Mouse (Mus musculus): Measurements from ENCODE around the gene 1500009C09Rik. TPM values are rescaled to one million over a fixed set of nuclear protein-coding genes. Genes with fewer than 3 reads are reported as not detected.
A peak's percentile ranks its signal among the peaks of the same experiment; 100 is the strongest.

Gene 1500009C09Rik
- polyA plus RNA-seq, 1 experiment from 2014 or later = 13.3 TPM

DNA sequence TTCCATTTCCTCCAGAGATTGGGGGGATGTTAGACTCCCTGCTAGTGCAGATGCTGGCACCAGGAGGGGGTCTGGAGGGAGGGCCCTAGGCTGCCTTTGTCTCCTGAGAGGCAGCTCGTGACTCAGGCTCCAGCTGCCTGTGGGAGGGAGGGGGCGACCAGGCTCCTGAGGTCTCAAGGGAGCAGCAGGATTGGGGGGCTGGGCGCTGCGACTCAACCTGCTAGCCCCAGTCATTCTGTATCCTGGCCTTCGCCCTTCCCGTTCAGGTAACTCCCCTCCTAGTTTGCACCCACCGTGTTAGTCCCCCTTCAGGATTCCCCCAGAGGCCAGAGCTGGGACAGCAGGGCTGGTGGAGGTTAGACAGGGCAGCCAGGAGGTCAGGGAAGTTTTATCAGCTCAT lies 35.2 kb upstream of the 1500009C09Rik start:
- H3K4me1 ChIP-seq (ENCODE audit: control insufficient read depth, insufficient read depth, low read length) = peaks cover 11% of the 10 kb centered on the region
- H3K36me3 ChIP-seq (ENCODE audit: control insufficient read depth, insufficient read depth, low read length) = no peaks in the 10 kb centered on the region
- no peak for ATAC-seq (ENCODE audit: low read depth)
- no peak overlapping the region for H3K4me2 ChIP-seq (ENCODE audit: low read depth, low read length)
- 18% methylated on average over 7 of the region's 7 CpGs for WGBS
- no peak overlapping the region for H3K27ac ChIP-seq (ENCODE audit: low read depth, low read length)
- H3K9me3 ChIP-seq (ENCODE audit: control insufficient read depth, low read length) = no peaks in the 10 kb centered on the region
- no peak overlapping the region for H3K4me3 ChIP-seq (ENCODE audit: low read depth, low read length)
- H3K9ac ChIP-seq (replicated peaks; ENCODE audit: low read depth, low read length) = no peak overlapping the region
- H3K27me3 ChIP-seq (ENCODE audit: control insufficient read depth, insufficient read depth, low read length) = peaks cover 26% of the 10 kb centered on the region

DNA sequence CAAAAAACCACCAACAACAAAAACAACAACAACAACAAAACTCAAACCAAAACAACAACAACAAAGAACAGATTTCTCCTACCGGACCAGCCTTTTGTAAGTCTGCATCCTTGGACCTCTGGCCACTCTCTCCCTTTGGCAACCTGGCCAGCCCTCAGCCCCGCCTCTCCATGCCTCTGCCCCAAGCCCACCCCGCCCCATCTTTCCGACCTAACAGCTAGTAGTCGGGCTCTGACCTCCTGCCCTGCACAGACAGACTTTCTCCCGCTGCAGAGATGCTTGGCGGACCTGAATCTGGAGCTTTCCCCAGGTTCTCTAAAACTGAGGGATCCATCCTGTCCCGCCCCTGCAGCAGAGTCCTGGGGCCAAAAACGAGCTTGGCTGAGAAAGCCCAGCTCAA lies 34.2 kb upstream of the 1500009C09Rik start:
- Histone ChIP-seq H3K4me3 (ENCODE audit: low read depth, low read length) (no peak overlapping the region), H3K4me1 (ENCODE audit: control insufficient read depth, insufficient read depth, low read length) (peaks cover 4% of the 10 kb centered on the region; the same call in 1 of the 2 replicates), H3K27me3 (ENCODE audit: control insufficient read depth, insufficient read depth, low read length) (peaks cover 16% of the 10 kb centered on the region), H3K4me2 (ENCODE audit: low read depth, low read length) (no peak overlapping the region), H3K27ac (ENCODE audit: low read depth, low read length) (no peak overlapping the region), H3K9me3 (ENCODE audit: control insufficient read depth, low read length) (no peaks in the 10 kb centered on the region), H3K9ac (replicated peaks; ENCODE audit: low read depth, low read length) (no peak overlapping the region), H3K36me3 (ENCODE audit: control insufficient read depth, insufficient read depth, low read length) (no peaks in the 10 kb centered on the region)
- 29% methylated on average over 9 of the region's 9 CpGs for WGBS
- ATAC-seq (ENCODE audit: low read depth) = no peak

DNA sequence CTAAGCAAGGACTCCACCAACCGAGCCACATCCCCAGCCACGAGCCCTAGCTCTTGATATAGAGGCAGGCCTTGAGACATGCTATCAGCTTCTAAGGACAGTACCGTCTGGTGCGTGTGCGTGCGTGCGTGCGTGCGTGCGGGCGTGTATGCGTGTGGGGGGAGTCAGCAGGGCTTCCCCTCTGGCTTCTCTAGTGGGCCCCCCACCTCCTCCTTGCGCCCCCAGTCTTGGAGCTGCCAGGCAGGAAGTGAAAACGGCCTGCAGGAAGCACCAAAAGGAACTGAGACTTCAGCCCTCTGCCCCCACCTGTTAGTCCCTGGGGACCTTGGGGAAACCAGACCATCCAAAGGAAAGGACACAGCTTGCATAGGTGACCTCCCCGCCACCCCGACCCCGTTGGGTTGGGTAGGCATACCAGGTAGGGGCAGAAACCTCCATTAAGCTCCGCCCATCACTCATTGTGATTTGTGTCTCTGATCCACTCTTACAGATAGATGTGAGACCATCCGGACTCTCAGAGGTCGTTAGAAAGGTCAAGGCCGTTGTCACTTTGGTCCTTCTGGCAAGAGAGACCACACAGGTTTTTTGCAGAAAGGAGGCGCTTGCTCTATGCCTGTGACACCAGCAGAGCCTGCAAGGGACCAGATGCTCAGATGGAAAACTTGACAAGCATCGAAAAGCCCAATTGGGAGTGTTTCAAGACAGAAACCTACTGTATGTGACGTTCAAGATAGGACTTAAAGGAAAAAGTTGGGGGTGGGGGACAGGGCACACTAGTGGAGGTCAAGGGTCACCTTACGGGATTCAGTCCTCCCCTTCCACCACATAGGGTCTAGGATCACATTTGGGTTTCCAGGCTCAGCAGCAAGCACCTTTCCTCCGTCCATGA lies 33.2 kb upstream of the 1500009C09Rik start:
- WGBS = 77% methylated on average over 26 of the region's 26 CpGs
- H3K27me3 ChIP-seq (ENCODE audit: control insufficient read depth, insufficient read depth, low read length) = peaks cover 7% of the 10 kb centered on the region
- no peak for ATAC-seq (ENCODE audit: low read depth)

DNA sequence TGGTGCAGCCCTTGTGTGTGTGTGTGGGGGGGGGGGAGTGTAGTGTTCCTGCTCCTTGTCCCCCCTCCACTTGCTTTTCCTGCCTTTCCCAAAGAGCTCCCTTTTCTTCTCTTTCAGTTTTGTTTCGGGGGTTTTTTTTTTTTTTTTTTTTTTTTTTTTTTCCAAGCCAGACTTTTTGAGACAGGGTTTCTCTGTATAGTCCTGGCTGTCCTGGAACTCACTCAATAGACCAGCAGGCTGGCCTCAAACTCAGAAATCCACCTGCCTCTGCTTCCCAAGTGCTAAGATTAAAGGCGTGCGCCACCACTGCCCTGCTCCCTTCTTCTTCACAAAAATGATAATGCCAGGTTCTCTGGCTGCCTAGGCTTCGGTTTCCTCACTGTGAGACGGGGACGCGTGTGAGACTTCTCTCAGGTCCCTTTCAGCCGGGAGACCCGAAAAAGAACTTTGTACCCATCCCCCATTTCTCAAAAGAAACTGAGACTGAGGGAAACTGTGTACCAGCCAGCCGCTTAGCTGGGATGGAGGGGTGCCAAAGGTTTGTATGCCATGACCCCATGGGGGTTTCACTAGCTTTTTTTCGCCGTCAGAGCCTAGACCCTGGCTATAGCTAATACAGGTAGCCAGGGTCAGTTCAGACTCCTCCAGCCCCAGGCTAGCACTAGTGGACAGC lies 32.1 kb upstream of the 1500009C09Rik start:
- Histone ChIP-seq H3K4me3 (ENCODE audit: low read depth, low read length) (no peak overlapping the region), H3K27ac (ENCODE audit: low read depth, low read length) (no peak overlapping the region), H3K36me3 (ENCODE audit: control insufficient read depth, insufficient read depth, low read length) (no peaks in the 10 kb centered on the region), H3K4me2 (ENCODE audit: low read depth, low read length) (no peak overlapping the region), H3K27me3 (ENCODE audit: control insufficient read depth, insufficient read depth, low read length) (0 out of 2 replicates have a peak, but pooled peaks cover 7% of the 10 kb centered on the region), H3K4me1 (ENCODE audit: control insufficient read depth, insufficient read depth, low read length) (peaks cover 9% of the 10 kb centered on the region; the same call in 1 of the 2 replicates), H3K9ac (replicated peaks; ENCODE audit: low read depth, low read length) (no peak overlapping the region), H3K9me3 (ENCODE audit: control insufficient read depth, low read length) (no peaks in the 10 kb centered on the region)
- no peak for ATAC-seq (ENCODE audit: low read depth)
- 73% methylated on average over 11 of the region's 12 CpGs for WGBS

More for the DNA sequence above, 33.2 kb upstream of the 1500009C09Rik start:
- H3K4me2 ChIP-seq (ENCODE audit: low read depth, low read length) = no peak overlapping the region
- no peaks in the 10 kb centered on the region for H3K9me3 ChIP-seq (ENCODE audit: control insufficient read depth, low read length)
- no peaks in the 10 kb centered on the region for H3K36me3 ChIP-seq (ENCODE audit: control insufficient read depth, insufficient read depth, low read length)
- H3K4me1 ChIP-seq (ENCODE audit: control insufficient read depth, insufficient read depth, low read length) = peaks cover 6% of the 10 kb centered on the region; the same call in 1 of the 2 replicates
- H3K9ac ChIP-seq (replicated peaks; ENCODE audit: low read depth, low read length) = no peak overlapping the region
- no peak overlapping the region for H3K27ac ChIP-seq (ENCODE audit: low read depth, low read length)
- H3K4me3 ChIP-seq (ENCODE audit: low read depth, low read length) = no peak overlapping the region

DNA sequence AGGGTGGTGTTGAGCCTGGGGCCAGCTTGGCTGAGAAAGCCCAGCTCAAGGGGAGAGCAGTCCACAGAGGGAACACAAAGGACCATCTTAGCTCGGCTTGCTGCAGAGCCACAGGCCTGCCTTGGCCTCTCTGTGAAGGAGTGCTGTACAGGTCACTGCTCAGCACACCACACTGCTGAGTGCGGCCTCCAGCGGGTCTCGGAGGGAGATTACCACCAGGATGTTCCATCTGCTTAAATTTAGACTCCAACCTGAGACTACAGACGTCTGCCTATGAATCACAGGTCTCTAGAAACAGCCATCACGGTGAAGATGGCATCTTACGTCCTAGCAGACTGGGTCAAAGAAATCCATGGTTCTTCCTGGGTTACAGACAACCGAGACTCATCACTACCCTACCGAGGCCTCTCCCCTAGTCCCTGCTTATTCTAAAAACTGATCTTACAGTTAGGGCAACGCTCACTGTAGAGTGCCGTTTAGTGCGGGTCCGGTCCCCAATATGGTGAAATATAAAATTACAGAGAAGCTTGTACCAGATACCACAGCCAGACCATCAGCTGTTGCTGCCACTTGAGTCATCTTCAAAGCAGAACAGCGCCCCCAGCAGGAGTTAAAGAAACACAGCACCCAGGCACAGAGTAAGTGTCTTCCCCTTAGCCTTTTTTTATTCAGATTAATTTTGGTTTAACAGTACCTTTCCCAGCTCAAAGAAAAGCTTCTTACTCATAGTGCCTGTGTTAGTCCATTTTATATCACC lies 30.9 kb upstream of the 1500009C09Rik start:
- no peaks in the 10 kb centered on the region for H3K36me3 ChIP-seq (ENCODE audit: control insufficient read depth, insufficient read depth, low read length)
- peaks cover 9% of the 10 kb centered on the region; the same call in 1 of the 2 replicates for H3K4me1 ChIP-seq (ENCODE audit: control insufficient read depth, insufficient read depth, low read length)
- no peak overlapping the region for H3K4me3 ChIP-seq (ENCODE audit: low read depth, low read length)
- WGBS = 74% methylated on average over 14 of the region's 14 CpGs
- no peak overlapping the region for H3K4me2 ChIP-seq (ENCODE audit: low read depth, low read length)
- ATAC-seq (ENCODE audit: low read depth) = no peak
- H3K27me3 ChIP-seq (ENCODE audit: control insufficient read depth, insufficient read depth, low read length) = 0 out of 2 replicates have a peak, but pooled peaks cover 3% of the 10 kb centered on the region
- H3K9ac ChIP-seq (replicated peaks; ENCODE audit: low read depth, low read length) = no peak overlapping the region
- no peak overlapping the region for H3K27ac ChIP-seq (ENCODE audit: low read depth, low read length)
- no peaks in the 10 kb centered on the region for H3K9me3 ChIP-seq (ENCODE audit: control insufficient read depth, low read length)

DNA sequence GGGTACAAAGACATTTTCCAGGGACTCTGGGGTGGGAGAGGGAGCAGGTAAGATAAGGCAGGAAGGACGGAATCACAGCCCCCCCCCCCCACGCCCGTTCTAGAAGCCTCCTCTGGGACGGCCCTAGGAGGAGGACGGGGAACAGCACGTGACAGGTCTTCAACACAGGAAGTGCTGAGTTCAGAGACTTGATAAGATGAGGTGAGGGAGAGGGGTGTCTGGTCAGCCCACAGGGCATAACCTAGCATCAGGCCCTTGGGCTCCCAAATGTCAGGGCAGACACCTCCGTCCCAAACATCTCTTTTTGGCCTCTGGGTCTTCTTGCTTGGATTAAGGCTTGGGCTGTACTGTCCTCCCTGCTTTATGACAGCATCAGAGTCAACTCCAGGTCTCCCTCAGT lies 28.9 kb upstream of the 1500009C09Rik start:
- 58% methylated on average over 7 of the region's 7 CpGs for WGBS
- ATAC-seq (ENCODE audit: low read depth) = no peak
- H3K4me2 ChIP-seq (ENCODE audit: low read depth, low read length) = no peak overlapping the region

DNA sequence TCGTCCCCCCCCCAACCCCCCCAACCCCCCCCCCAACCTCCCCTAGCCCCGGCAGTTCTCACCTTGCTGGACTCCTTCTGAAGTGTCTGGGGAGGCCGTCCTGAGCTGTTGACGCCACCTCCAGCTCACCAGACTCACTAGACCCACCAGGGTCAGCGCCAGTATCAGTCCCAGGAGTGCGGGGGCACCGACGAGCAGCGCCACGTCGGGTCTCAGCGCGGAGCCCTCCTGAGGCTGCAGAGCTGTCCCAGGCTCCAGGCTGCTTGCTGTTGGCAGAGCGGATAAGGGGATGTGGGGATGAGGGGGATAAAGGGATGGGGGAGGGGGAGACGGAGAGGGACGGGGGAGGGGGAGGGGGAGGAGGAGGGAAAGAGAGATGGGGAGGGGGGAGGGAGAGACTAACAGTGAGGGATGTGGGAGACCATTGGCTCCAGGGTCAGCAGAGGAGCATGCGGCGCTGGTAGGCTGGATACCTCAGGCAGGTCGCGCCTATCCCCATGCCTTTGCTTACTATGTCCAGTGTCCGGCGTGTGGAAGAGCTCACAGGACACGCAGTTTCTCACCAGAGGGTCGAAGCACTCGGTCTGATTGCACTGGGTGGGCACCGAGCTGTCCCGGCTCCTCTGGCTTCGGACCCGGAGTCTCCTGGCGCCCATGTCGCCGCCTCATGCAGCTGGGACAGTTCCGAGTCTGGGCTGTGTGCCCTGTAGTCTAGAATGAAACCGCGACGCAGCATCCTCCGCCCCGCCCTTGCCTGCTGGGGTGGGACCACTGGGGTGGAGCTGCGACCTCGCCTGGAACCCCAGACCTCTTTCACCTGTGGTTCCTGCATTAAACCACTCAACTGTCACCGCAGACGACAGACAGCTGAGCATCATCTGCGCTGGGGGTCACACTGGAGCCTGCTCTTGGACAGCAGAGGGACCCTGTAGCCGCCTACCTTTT lies 28.3 kb upstream of the 1500009C09Rik start, which contains the start of gene Tnfrsf13c:
Gene Tnfrsf13c (minus strand): TSS at position 713 of the 945 bp plus-strand sequence.
- Histone ChIP-seq H3K4me3 (ENCODE audit: low read depth, low read length) (peak within 1 kb of the TSS; percentile 24), H3K9me3 (ENCODE audit: control insufficient read depth, low read length) (no peaks in the 10 kb centered on the region), H3K36me3 (ENCODE audit: control insufficient read depth, insufficient read depth, low read length) (no peaks in the 10 kb centered on the region), H3K9ac (replicated peaks; ENCODE audit: low read depth, low read length) (peak within 1 kb of the TSS; percentile 25; the same call in 1 of the 2 replicates), H3K27me3 (ENCODE audit: control insufficient read depth, insufficient read depth, low read length) (0 out of 2 replicates have a peak, but pooled peaks cover 3% of the 10 kb centered on the region), H3K27ac (ENCODE audit: low read depth, low read length) (no peak within 1 kb of the TSS), H3K4me2 (ENCODE audit: low read depth, low read length) (peak within 1 kb of the TSS; percentile 59), H3K4me1 (ENCODE audit: control insufficient read depth, insufficient read depth, low read length) (peaks cover 5% of the 10 kb centered on the region; the same call in 1 of the 2 replicates)
- ATAC-seq (ENCODE audit: low read depth) = no peak
- 2% methylated on average over 44 of the region's 44 CpGs for WGBS

More for the DNA sequence above, 28.9 kb upstream of the 1500009C09Rik start:
- H3K4me3 ChIP-seq (ENCODE audit: low read depth, low read length) = no peak overlapping the region
- H3K27ac ChIP-seq (ENCODE audit: low read depth, low read length) = no peak overlapping the region
- H3K27me3 ChIP-seq (ENCODE audit: control insufficient read depth, insufficient read depth, low read length) = 0 out of 2 replicates have a peak, but pooled peaks cover 3% of the 10 kb centered on the region
- H3K4me1 ChIP-seq (ENCODE audit: control insufficient read depth, insufficient read depth, low read length) = peaks cover 5% of the 10 kb centered on the region; the same call in 1 of the 2 replicates
- no peak overlapping the region for H3K9ac ChIP-seq (replicated peaks; ENCODE audit: low read depth, low read length)
- H3K36me3 ChIP-seq (ENCODE audit: control insufficient read depth, insufficient read depth, low read length) = no peaks in the 10 kb centered on the region
- no peaks in the 10 kb centered on the region for H3K9me3 ChIP-seq (ENCODE audit: control insufficient read depth, low read length)
